Mouse (Mus musculus) midbrain, embryonic 15.5 days (tissue): Measurements from ENCODE around the gene Pfkp. TPM values are rescaled to one million over a fixed set of nuclear protein-coding genes. Genes with fewer than 3 reads are reported as not detected.

Source experiments
- ATAC-seq: fragments of 200-750 bp; cut with Nextera tagmentation; replicated peaks from 2 replicates; pipeline ENCODE4 v1.8.0; 2017; ENCODE audit warnings: moderate TSS enrichment
- H3K27ac ChIP-seq: fragments of 300-500 bp; sonication (generic); 2 replicates; pipeline ENCODE4 v1.5.1; 2015; ENCODE audit warnings: mild to moderate bottlenecking, inconsistent platforms
- H3K27me3 ChIP-seq: fragments of 300-500 bp; sonication (generic); replicated peaks from 2 replicates; pipeline ENCODE4 v1.6.1; 2015; ENCODE audit warnings: inconsistent platforms
- H3K36me3 ChIP-seq: fragments of 300-500 bp; sonication (generic); replicated peaks from 2 replicates; pipeline ENCODE4 v1.6.1; 2015; ENCODE audit warnings: inconsistent platforms
- H3K4me1 ChIP-seq: fragments of 300-500 bp; sonication (generic); 2 replicates; pipeline ENCODE4 v1.6.1; 2015; ENCODE audit warnings: inconsistent platforms
- H3K4me2 ChIP-seq: fragments of 300-500 bp; sonication (generic); 2 replicates; pipeline ENCODE4 v1.6.1; 2015; ENCODE audit warnings: inconsistent platforms, mild to moderate bottlenecking, moderate library complexity
- H3K4me3 ChIP-seq: fragments of 300-500 bp; sonication (generic); 2 replicates; pipeline ENCODE4 v1.5.1; 2015; ENCODE audit warnings: mild to moderate bottlenecking, inconsistent platforms
- H3K9ac ChIP-seq: fragments of 300-500 bp; sonication (generic); 2 replicates; pipeline ENCODE4 v1.6.1; 2015; ENCODE audit warnings: mild to moderate bottlenecking, inconsistent platforms
- H3K9me3 ChIP-seq: fragments of 300-500 bp; sonication (generic); 2 replicates; pipeline ENCODE4 v1.6.1; 2016; ENCODE audit warnings: inconsistent platforms
- whole genome bisulfite sequencing: fragments of 180-500 bp; shearing (Covaris S2); methylation state at CpG from one replicate; pipeline ENCODE4 v1.1.7; 2015; ENCODE audit warnings: mixed read lengths; 5-methylcytosine and 5-hydroxymethylcytosine counted together
- polyA plus RNA-seq: library from polyadenylated mRNA; unstranded; fragments of >200 nt; fragmentation: Nextera tagmentation; extraction: Ambion mirVana; gene quantifications from 2 replicates; pipeline ENCODE4 v1.2.1, GENCODE M21; 2015

Pfkp gene
- polyA plus RNA-seq: 374 and 418 TPM in 2 replicates

GRCm38 (mm10) chr13:6648669-6649233, at the start of gene Pfkp:
Gene Pfkp, minus strand, starts transcription at chr13:6648777.
- Histone ChIP-seq H3K36me3 (no peaks in the 10 kb centered on the region), H3K9ac (peak within 1 kb of the TSS; percentile 66), H3K4me2 (peak within 1 kb of the TSS; percentile 80), H3K27ac (peak within 1 kb of the TSS; percentile 81), H3K4me3 (peak within 1 kb of the TSS; percentile 68), H3K9me3 (no peaks in the 10 kb centered on the region), H3K4me1 (peaks cover 16% of the 10 kb centered on the region), H3K27me3 (no peaks in the 10 kb centered on the region)
- WGBS: under 1% methylated on average over 34 of the region's 34 CpGs
- peak; percentile 95 for ATAC-seq

- H3K4me1 ChIP-seq: no peaks in the 10 kb centered on the region
- ATAC-seq: no peak
- no peaks in the 10 kb centered on the region for H3K9me3 ChIP-seq
- H3K4me3 ChIP-seq: no peak overlapping the region
- no peak overlapping the region for H3K4me2 ChIP-seq
- 82% methylated on average over 3 of the region's 3 CpGs for WGBS
- no peaks in the 10 kb centered on the region for H3K27me3 ChIP-seq
- no peaks in the 10 kb centered on the region for H3K36me3 ChIP-seq
- H3K9ac ChIP-seq: no peak overlapping the region
- no peak overlapping the region for H3K27ac ChIP-seq
Measured at GRCm38 (mm10) chr13:6690607-6691006, 42.0 kb upstream of the Pfkp start.

DNA sequence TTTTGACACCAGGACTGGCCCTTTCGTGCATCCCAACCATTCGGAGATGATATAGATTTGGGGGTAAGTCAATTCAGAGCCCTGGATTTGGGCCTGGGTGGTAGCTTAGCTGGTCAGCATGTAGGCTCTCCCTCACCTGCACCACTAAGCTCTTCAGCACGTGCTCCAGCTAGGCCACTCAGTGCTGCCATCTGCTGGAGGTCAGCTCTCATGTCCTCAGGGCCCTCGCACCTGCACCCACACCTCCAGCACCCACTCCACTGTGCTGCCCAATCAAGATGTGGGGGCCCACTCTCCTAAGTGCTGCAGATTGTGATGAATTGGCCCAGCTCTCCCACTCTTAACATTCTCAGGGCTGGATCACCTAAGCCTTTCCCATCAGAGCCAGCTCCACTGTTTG, 41.4 kb upstream of the Pfkp start:
- H3K9me3 ChIP-seq: no peaks in the 10 kb centered on the region
- no peaks in the 10 kb centered on the region for H3K27me3 ChIP-seq
- H3K4me3 ChIP-seq: no peak overlapping the region
- no peaks in the 10 kb centered on the region for H3K36me3 ChIP-seq
- WGBS: 67% methylated on average over 4 of the region's 4 CpGs
- H3K4me2 ChIP-seq: no peak overlapping the region
- 0 out of 2 replicates have a peak, but pooled peaks have one; percentile 30 for ATAC-seq
- H3K9ac ChIP-seq: no peak overlapping the region
- no peaks in the 10 kb centered on the region for H3K4me1 ChIP-seq
- H3K27ac ChIP-seq: no peak overlapping the region

DNA sequence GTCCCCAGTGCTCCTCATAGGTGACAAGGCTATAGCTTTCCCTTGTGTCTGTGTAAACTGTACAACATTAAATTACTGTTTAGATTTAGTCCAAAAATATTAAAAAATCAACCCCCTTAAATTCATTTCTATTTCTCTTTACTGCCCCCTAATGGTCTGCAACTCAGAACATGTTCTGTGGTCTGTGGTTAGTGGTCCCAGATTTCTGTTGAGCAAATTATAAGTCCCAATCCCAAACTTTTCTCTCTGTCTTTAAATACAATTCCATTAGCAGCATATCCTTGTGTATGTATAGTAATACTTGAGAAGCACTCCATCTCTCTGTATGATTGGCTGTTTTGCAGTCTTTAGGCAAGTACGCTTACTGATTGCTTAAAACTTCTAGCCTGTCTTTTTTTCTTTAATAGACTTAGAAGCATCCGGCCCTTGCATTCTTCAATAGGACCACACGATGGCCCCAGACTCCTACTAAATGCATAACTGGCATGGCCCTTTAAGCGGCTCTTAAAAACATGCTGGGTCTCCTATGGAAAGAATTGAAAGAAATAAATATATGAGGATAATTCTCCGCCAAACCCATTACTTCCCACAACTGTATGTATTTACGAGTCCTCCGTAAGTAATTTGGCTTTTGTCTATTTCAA, 40.3 kb upstream of the Pfkp start:
- no peak overlapping the region for H3K4me2 ChIP-seq
- no peak overlapping the region for H3K4me3 ChIP-seq
- H3K9me3 ChIP-seq: no peaks in the 10 kb centered on the region
- WGBS: 50% methylated on average over 7 of the region's 7 CpGs
- no peaks in the 10 kb centered on the region for H3K36me3 ChIP-seq
- peak; percentile 84 for ATAC-seq
- no peaks in the 10 kb centered on the region for H3K27me3 ChIP-seq
- H3K9ac ChIP-seq: no peak overlapping the region
- no peak overlapping the region for H3K27ac ChIP-seq
- H3K4me1 ChIP-seq: no peaks in the 10 kb centered on the region

- H3K27ac ChIP-seq: no peak overlapping the region
- H3K4me3 ChIP-seq: no peak overlapping the region
- no peaks in the 10 kb centered on the region for H3K9me3 ChIP-seq
- H3K4me2 ChIP-seq: no peak overlapping the region
- H3K4me1 ChIP-seq: no peaks in the 10 kb centered on the region
- H3K9ac ChIP-seq: no peak overlapping the region
- ATAC-seq: no peak
- no peaks in the 10 kb centered on the region for H3K27me3 ChIP-seq
- 91% methylated on average over 4 of the region's 4 CpGs for WGBS
- no peaks in the 10 kb centered on the region for H3K36me3 ChIP-seq
Measured at GRCm38 (mm10) chr13:6666887-6667286, 18.3 kb upstream of the Pfkp start.

GRCm38 (mm10) chr13:6665506-6665905, 16.9 kb upstream of the Pfkp start:
- Histone ChIP-seq H3K9me3 (no peaks in the 10 kb centered on the region), H3K27me3 (no peaks in the 10 kb centered on the region), H3K4me2 (no peak overlapping the region), H3K9ac (no peak overlapping the region), H3K4me3 (no peak overlapping the region), H3K27ac (no peak overlapping the region), H3K4me1 (no peaks in the 10 kb centered on the region), H3K36me3 (no peaks in the 10 kb centered on the region)
- ATAC-seq: no peak
- WGBS: 85% methylated on average over 1 of the region's 1 CpGs

DNA sequence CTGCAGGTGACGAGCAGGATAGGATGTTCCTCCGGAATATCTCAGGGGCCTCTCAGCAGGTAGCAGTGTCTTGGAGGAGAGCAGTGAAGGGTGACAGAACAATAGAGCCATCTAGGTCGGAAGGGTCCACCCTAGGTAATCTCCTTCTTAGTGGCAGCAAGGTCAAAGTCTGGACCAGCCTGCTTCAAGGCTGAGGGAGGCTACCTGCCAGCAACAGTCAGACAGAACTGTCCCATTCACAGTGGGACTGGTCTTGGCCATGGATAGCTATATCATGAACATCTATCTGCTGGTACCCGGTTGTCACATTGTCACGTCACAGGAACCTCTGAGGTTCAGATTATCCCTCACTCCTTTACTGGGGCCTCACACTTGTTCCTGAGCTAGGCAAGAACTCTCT, 15.6 kb upstream of the Pfkp start:
- Histone ChIP-seq H3K4me2 (no peak overlapping the region), H3K27me3 (no peaks in the 10 kb centered on the region), H3K36me3 (no peaks in the 10 kb centered on the region), H3K9ac (no peak overlapping the region), H3K9me3 (no peaks in the 10 kb centered on the region), H3K4me1 (no peaks in the 10 kb centered on the region), H3K27ac (no peak overlapping the region), H3K4me3 (no peak overlapping the region)
- 49% methylated on average over 5 of the region's 5 CpGs for WGBS
- no peak for ATAC-seq

DNA sequence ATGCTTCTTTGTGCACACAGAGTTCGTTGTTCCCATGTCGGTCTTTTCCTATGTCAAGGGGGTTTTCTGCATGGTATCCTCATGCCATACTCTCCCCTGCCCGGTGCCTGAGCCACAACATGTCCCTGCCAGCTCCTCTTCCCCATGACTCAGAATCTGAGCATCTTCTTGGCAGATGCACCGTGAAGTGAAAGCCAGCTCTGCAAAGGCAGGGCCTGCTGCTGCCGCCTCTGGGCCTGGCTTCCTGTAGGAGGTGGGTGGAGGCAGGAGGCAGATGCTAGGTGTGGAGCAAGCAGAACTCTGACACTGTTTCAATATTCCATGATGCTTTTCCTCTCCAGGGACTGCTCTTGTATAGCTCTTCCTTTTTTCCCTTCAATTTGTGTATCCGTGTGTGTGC, 10.7 kb upstream of the Pfkp start:
- no peak for ATAC-seq
- Histone ChIP-seq H3K27me3 (no peaks in the 10 kb centered on the region), H3K9ac (no peak overlapping the region), H3K4me1 (no peaks in the 10 kb centered on the region), H3K27ac (no peak overlapping the region), H3K9me3 (no peaks in the 10 kb centered on the region), H3K36me3 (no peaks in the 10 kb centered on the region), H3K4me2 (no peak overlapping the region), H3K4me3 (no peak overlapping the region)
- WGBS: 88% methylated on average over 6 of the region's 6 CpGs

GRCm38 (mm10) chr13:6657300-6657699, 8.7 kb upstream of the Pfkp start:
- 83% methylated on average over 2 of the region's 2 CpGs for WGBS
- no peaks in the 10 kb centered on the region for H3K27me3 ChIP-seq
- H3K27ac ChIP-seq: no peak overlapping the region
- H3K9ac ChIP-seq: no peak overlapping the region
- no peak overlapping the region for H3K4me2 ChIP-seq
- no peak for ATAC-seq
- no peaks in the 10 kb centered on the region for H3K4me1 ChIP-seq
- no peak overlapping the region for H3K4me3 ChIP-seq
- H3K9me3 ChIP-seq: no peaks in the 10 kb centered on the region
- no peaks in the 10 kb centered on the region for H3K36me3 ChIP-seq

- Histone ChIP-seq H3K4me1 (peaks cover 16% of the 10 kb centered on the region), H3K9ac (no peak overlapping the region), H3K4me3 (no peak overlapping the region), H3K27me3 (no peaks in the 10 kb centered on the region), H3K4me2 (peak overlapping the region; percentile 80), H3K9me3 (no peaks in the 10 kb centered on the region), H3K27ac (peak overlapping the region; percentile 81; the same call in 1 of the 2 replicates), H3K36me3 (no peaks in the 10 kb centered on the region)
- WGBS: 64% methylated on average over 3 of the region's 3 CpGs
- no peak for ATAC-seq
Measured at GRCm38 (mm10) chr13:6649542-6649941, 965 bp upstream of the Pfkp start.

- Histone ChIP-seq H3K9me3 (no peaks in the 10 kb centered on the region), H3K4me2 (peak overlapping the region; percentile 80), H3K9ac (peak overlapping the region; percentile 66), H3K4me3 (peak overlapping the region; percentile 68), H3K27me3 (no peaks in the 10 kb centered on the region), H3K36me3 (no peaks in the 10 kb centered on the region), H3K27ac (peak overlapping the region; percentile 81), H3K4me1 (peaks cover 16% of the 10 kb centered on the region)
- under 1% methylated on average over 28 of the region's 28 CpGs for WGBS
- ATAC-seq: peak; percentile 62
Measured at GRCm38 (mm10) chr13:6647992-6648668, 447 bp downstream of the Pfkp start.

GRCm38 (mm10) chr13:6647067-6647991, 1.2 kb downstream of the Pfkp start:
- H3K4me1 ChIP-seq: peaks cover 16% of the 10 kb centered on the region
- WGBS: under 1% methylated on average over 39 of the region's 39 CpGs
- peak; percentile 65 for ATAC-seq
- peak overlapping the region; percentile 68 for H3K4me3 ChIP-seq
- H3K9me3 ChIP-seq: no peaks in the 10 kb centered on the region
- H3K4me2 ChIP-seq: peak overlapping the region; percentile 80
- H3K27me3 ChIP-seq: no peaks in the 10 kb centered on the region
- H3K36me3 ChIP-seq: no peaks in the 10 kb centered on the region
- H3K27ac ChIP-seq: peak overlapping the region; percentile 81
- peak overlapping the region; percentile 66 for H3K9ac ChIP-seq
